Mouse (Mus musculus): ENCODE results near the gene Nbeal2. TPM values are rescaled to one million over a fixed set of nuclear protein-coding genes. Genes with fewer than 3 reads are reported as not detected.

The Nbeal2 gene
- total RNA-seq, 1 experiment = 13.6 TPM

GRCm38 (mm10) chr9:110630171-110630570 is 23.8 kb downstream of the Nbeal2 start:
- in situ Hi-C loops (cut with MboI; ENCODE audit: low sequenced_read_pairs in 2 of 2, unreplicated experiment in 2 of 2) = no loop called here
- Histone ChIP-seq H3K36me3 (ENCODE audit: control insufficient read depth, insufficient read depth, low read length, poor library complexity, severe bottlenecking) (peaks cover 12% of the 10 kb centered on the region; the same call in 1 of the 2 replicates), H3K9ac (ENCODE audit: insufficient read depth, low read depth, low read length, poor library complexity, severe bottlenecking) (no peak overlapping the region), H3K4me1 (ENCODE audit: control insufficient read depth in 2 of 2, insufficient read depth in 2 of 2, low read length in 2 of 2, poor library complexity in 1 of 2) (peaks cover 2 to 17% of the 10 kb centered on the region in 2 experiments; a peak in 1 of 4 replicates), H3K4me3 (ENCODE audit: insufficient read depth in 1 of 2, low read depth in 1 of 2, low read length in 2 of 2, poor library complexity in 1 of 2, severe bottlenecking in 1 of 2) (no peak overlapping the region), H3K27ac (ENCODE audit: insufficient read depth, low read depth, low read length, poor library complexity, severe bottlenecking) (no peak overlapping the region), H3K9me3 (ENCODE audit: control insufficient read depth, insufficient read depth, low read depth, low read length) (no peaks in the 10 kb centered on the region)
- TF ChIP-seq ZNF384 (IDR thresholded peaks at IDR 0.05; ENCODE audit: low read depth, low read length) (no peak), HCFC1 (IDR thresholded peaks at IDR 0.05; ENCODE audit: borderline replicate concordance, insufficient read depth, low read length) (no peak), CHD2 (IDR thresholded peaks at IDR 0.05; ENCODE audit: low read depth, low read length) (no peak), ZC3H11A (IDR thresholded peaks at IDR 0.05; ENCODE audit: borderline replicate concordance, low read depth, low read length) (no peak), MAFK (IDR thresholded peaks at IDR 0.05; ENCODE audit: insufficient read depth, low read depth, low read length) (no peak)
- no peak for DNase-seq (ENCODE audit: low read depth, low spot score)

GRCm38 (mm10) chr9:110625350-110625908 is 28.5 kb downstream of the Nbeal2 start:
- H3K4me3 ChIP-seq (ENCODE audit: insufficient read depth in 1 of 2, low read depth in 1 of 2, low read length in 2 of 2, poor library complexity in 1 of 2, severe bottlenecking in 1 of 2) = peak overlapping the region; percentile 56 to 83
- H3K9me3 ChIP-seq (ENCODE audit: control insufficient read depth, insufficient read depth, low read depth, low read length) = no peaks in the 10 kb centered on the region
- in situ Hi-C loops (cut with MboI; ENCODE audit: low sequenced_read_pairs in 2 of 2, unreplicated experiment in 2 of 2) = no loop called here
- peaks cover 23% of the 10 kb centered on the region; the same call in 1 of the 2 replicates for H3K36me3 ChIP-seq (ENCODE audit: control insufficient read depth, insufficient read depth, low read length, poor library complexity, severe bottlenecking)
- DNase-seq (ENCODE audit: low read depth, low spot score) = no peak
- peaks cover 0 to 13% of the 10 kb centered on the region in 2 experiments; a peak in 1 of 4 replicates for H3K4me1 ChIP-seq (ENCODE audit: control insufficient read depth in 2 of 2, insufficient read depth in 2 of 2, low read length in 2 of 2, poor library complexity in 1 of 2)
- no peak overlapping the region for H3K27ac ChIP-seq (ENCODE audit: insufficient read depth, low read depth, low read length, poor library complexity, severe bottlenecking)
- H3K9ac ChIP-seq (ENCODE audit: insufficient read depth, low read depth, low read length, poor library complexity, severe bottlenecking) = peak overlapping the region; percentile 53
- no peak for TF ChIP-seq CHD2 (IDR thresholded peaks at IDR 0.05; ENCODE audit: low read depth, low read length)

GRCm38 (mm10) chr9:110624361-110625166 is 29.4 kb downstream of the Nbeal2 start, which contains the start of gene Nradd:
Gene Nradd (minus strand): TSS chr9:110624452.
- no peaks in the 10 kb centered on the region for H3K9me3 ChIP-seq (ENCODE audit: control insufficient read depth, insufficient read depth, low read depth, low read length)
- H3K4me1 ChIP-seq (ENCODE audit: control insufficient read depth in 2 of 2, insufficient read depth in 2 of 2, low read length in 2 of 2, poor library complexity in 1 of 2) = peaks cover 0 to 13% of the 10 kb centered on the region in 2 experiments; a peak in 1 of 4 replicates
- H3K9ac ChIP-seq (ENCODE audit: insufficient read depth, low read depth, low read length, poor library complexity, severe bottlenecking) = peak within 1 kb of the TSS; percentile 73
- H3K27ac ChIP-seq (ENCODE audit: insufficient read depth, low read depth, low read length, poor library complexity, severe bottlenecking) = peak within 1 kb of the TSS; percentile 57; the same call in 1 of the 2 replicates
- peak; percentile 48; the same call in 1 of the 2 replicates for TF ChIP-seq HCFC1 (IDR thresholded peaks at IDR 0.05; ENCODE audit: borderline replicate concordance, insufficient read depth, low read length)
- no peak for TF ChIP-seq ZC3H11A (IDR thresholded peaks at IDR 0.05; ENCODE audit: borderline replicate concordance, low read depth, low read length)
- peaks cover 23% of the 10 kb centered on the region for H3K36me3 ChIP-seq (ENCODE audit: control insufficient read depth, insufficient read depth, low read length, poor library complexity, severe bottlenecking)
- H3K4me3 ChIP-seq (ENCODE audit: insufficient read depth in 1 of 2, low read depth in 1 of 2, low read length in 2 of 2, poor library complexity in 1 of 2, severe bottlenecking in 1 of 2) = peak within 1 kb of the TSS; percentile 70 to 83
- DNase-seq (ENCODE audit: low read depth, low spot score) = peak; percentile 94
- in situ Hi-C loops (cut with MboI; ENCODE audit: low sequenced_read_pairs in 2 of 2, unreplicated experiment in 2 of 2) = no loop called here

- DNase-seq (ENCODE audit: low read depth, low spot score) = no peak
- TF ChIP-seq HCFC1 (IDR thresholded peaks at IDR 0.05; ENCODE audit: borderline replicate concordance, insufficient read depth, low read length) (no peak), ZC3H11A (IDR thresholded peaks at IDR 0.05; ENCODE audit: borderline replicate concordance, low read depth, low read length) (no peak), ZNF384 (IDR thresholded peaks at IDR 0.05; ENCODE audit: low read depth, low read length) (no peak), CHD2 (IDR thresholded peaks at IDR 0.05; ENCODE audit: low read depth, low read length) (no peak), MAFK (IDR thresholded peaks at IDR 0.05; ENCODE audit: insufficient read depth, low read depth, low read length) (no peak)
- peaks cover 0 to 13% of the 10 kb centered on the region in 2 experiments; a peak in 1 of 4 replicates for H3K4me1 ChIP-seq (ENCODE audit: control insufficient read depth in 2 of 2, insufficient read depth in 2 of 2, low read length in 2 of 2, poor library complexity in 1 of 2)
- H3K27ac ChIP-seq (ENCODE audit: insufficient read depth, low read depth, low read length, poor library complexity, severe bottlenecking) = peak overlapping the region; percentile 57; the same call in 1 of the 2 replicates
- peak overlapping the region; percentile 70 to 83 for H3K4me3 ChIP-seq (ENCODE audit: insufficient read depth in 1 of 2, low read depth in 1 of 2, low read length in 2 of 2, poor library complexity in 1 of 2, severe bottlenecking in 1 of 2)
- in situ Hi-C loops (cut with MboI; ENCODE audit: low sequenced_read_pairs in 2 of 2, unreplicated experiment in 2 of 2) = no loop called here
- H3K36me3 ChIP-seq (ENCODE audit: control insufficient read depth, insufficient read depth, low read length, poor library complexity, severe bottlenecking) = peaks cover 25% of the 10 kb centered on the region
- peak overlapping the region; percentile 73 for H3K9ac ChIP-seq (ENCODE audit: insufficient read depth, low read depth, low read length, poor library complexity, severe bottlenecking)
- H3K9me3 ChIP-seq (ENCODE audit: control insufficient read depth, insufficient read depth, low read depth, low read length) = no peaks in the 10 kb centered on the region
These were observed 30.4 kb downstream of the Nbeal2 start for GRCm38 (mm10) chr9:110623416-110624195.

Measured in ES-E14 (cell line).